Mouse (Mus musculus) liver, adult 2 months (tissue): Measurements from ENCODE around the gene Gm10643. TPM values are rescaled to one million over a fixed set of nuclear protein-coding genes. Genes with fewer than 3 reads are reported as not detected.

Experiments used
- DNase-seq: peaks from one replicate; pipeline ENCODE4 v3.0.0-alpha.2; 2011; ENCODE audit warnings: low read depth, low spot score; ENCODE audit errors: extremely low read depth
- H3K27ac ChIP-seq: fragments of 200-500 bp; replicated peaks from 2 replicates; pipeline ENCODE4 v1.5.1; 2012; ENCODE audit warnings: low read depth, mild to moderate bottlenecking, control low read depth, inconsistent platforms, low read length; ENCODE audit not compliant: insufficient read depth
- H3K27me3 ChIP-seq: fragments of 200-500 bp; 2 replicates; pipeline ENCODE4 v1.6.1; 2012; ENCODE audit warnings: mild to moderate bottlenecking, moderate library complexity, low read length, inconsistent platforms; ENCODE audit not compliant: control insufficient read depth, insufficient read depth
- H3K36me3 ChIP-seq: fragments of 200-500 bp; 2 replicates; pipeline ENCODE4 v1.6.1; 2012; ENCODE audit warnings: low read length, inconsistent platforms; ENCODE audit not compliant: control insufficient read depth, insufficient read depth
- H3K4me1 ChIP-seq: fragments of 200-500 bp; 2 replicates; pipeline ENCODE4 v1.6.1; 2011; ENCODE audit warnings: low read length; ENCODE audit not compliant: control insufficient read depth, insufficient read depth
- H3K4me3 ChIP-seq: fragments of 200-500 bp; 2 replicates; pipeline ENCODE4 v1.5.1; 2011; ENCODE audit warnings: low read depth, mild to moderate bottlenecking, control low read depth, low read length, moderate library complexity; ENCODE audit not compliant: insufficient read depth
- H3K79me2 ChIP-seq: fragments of 200-500 bp; 2 replicates; pipeline ENCODE4 v1.6.1; 2012; ENCODE audit warnings: inconsistent platforms, mild to moderate bottlenecking, low read length, moderate library complexity; ENCODE audit not compliant: control insufficient read depth, insufficient read depth
- H3K9ac ChIP-seq: fragments of 200-500 bp; 2 replicates; pipeline ENCODE4 v1.6.1; 2012; ENCODE audit warnings: low read depth, mild to moderate bottlenecking, control low read depth, inconsistent platforms, low read length
- CTCF ChIP-seq: fragments of 200-500 bp; IDR thresholded peaks from 2 replicates; pipeline ENCODE4 v1.5.1; 2011; ENCODE audit warnings: low read depth, low read length, control low read depth
- POLR2A ChIP-seq: fragments of 200-500 bp; IDR thresholded peaks from 2 replicates; pipeline ENCODE4 v1.6.1; 2011; ENCODE audit warnings: low read length, control low read depth; ENCODE audit not compliant: insufficient read depth; ENCODE audit errors: extremely low read depth
- WGBS: fragments of 180-500 bp; shearing (Covaris S2); methylation state at CpG from one replicate; pipeline ENCODE4 v1.1.7; 2018; 5-methylcytosine and 5-hydroxymethylcytosine counted together
- polyA plus RNA-seq: library from polyadenylated mRNA; depleted of rRNA; stranded (reverse); fragments of >200 nt; gene quantifications from 2 replicates; pipeline ENCODE4 v1.2.3, GENCODE M21; 2012
- total RNA-seq: library from RNA; depleted of rRNA; stranded (reverse); fragments of >200 nt; gene quantifications from 2 replicates; pipeline ENCODE4 v1.2.3, GENCODE M21; 2014

Gm10643 gene
- total and polyA plus RNA-seq, 2 experiments: 0.65 TPM; not detected in 1

GRCm38 (mm10) chr8:84057827-84058226 is 7.1 kb downstream of the Gm10643 start:
- WGBS: 96% methylated on average over 1 of the region's 1 CpGs
- no peak overlapping the region for H3K27ac ChIP-seq
- H3K9ac ChIP-seq: no peak overlapping the region
- no peaks in the 10 kb centered on the region for H3K79me2 ChIP-seq
- no peak for DNase-seq
- no peaks in the 10 kb centered on the region; the same call in 1 of the 2 replicates for H3K27me3 ChIP-seq
- no peaks in the 10 kb centered on the region for H3K36me3 ChIP-seq
- no peaks in the 10 kb centered on the region for H3K4me1 ChIP-seq
- no peak overlapping the region for H3K4me3 ChIP-seq
- TF ChIP-seq POLR2A (no peak), CTCF (no peak)

GRCm38 (mm10) chr8:84053229-84053628 is 11.7 kb downstream of the Gm10643 start:
- 93% methylated on average over 5 of the region's 5 CpGs for WGBS
- Histone ChIP-seq H3K27me3 (no peaks in the 10 kb centered on the region; the same call in 1 of the 2 replicates), H3K79me2 (no peaks in the 10 kb centered on the region), H3K27ac (no peak overlapping the region), H3K4me3 (no peak overlapping the region), H3K4me1 (no peaks in the 10 kb centered on the region), H3K9ac (no peak overlapping the region), H3K36me3 (no peaks in the 10 kb centered on the region)
- DNase-seq: no peak
- TF ChIP-seq CTCF (no peak), POLR2A (no peak)

DNA sequence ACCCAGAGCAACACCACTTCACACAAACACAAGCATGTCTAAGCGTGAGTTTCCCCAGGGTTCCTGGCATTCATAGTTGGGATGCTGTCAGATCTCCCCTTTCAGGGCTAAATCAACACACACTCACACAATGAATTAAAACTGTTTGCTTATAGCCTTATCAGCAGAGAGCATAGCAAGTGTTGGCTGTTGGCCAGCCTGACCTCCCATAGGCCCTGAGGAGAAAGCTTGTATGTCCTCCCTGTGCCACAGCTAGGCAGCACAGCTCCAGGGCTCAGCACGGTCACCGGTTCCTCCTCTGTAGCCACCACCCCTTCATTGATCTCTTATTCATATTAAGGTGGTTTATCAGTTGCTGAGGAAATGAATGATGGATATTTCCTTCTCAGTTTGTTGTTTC is 12.2 kb downstream of the Gm10643 start:
- no peak overlapping the region for H3K4me3 ChIP-seq
- no peaks in the 10 kb centered on the region for H3K4me1 ChIP-seq
- H3K36me3 ChIP-seq: no peaks in the 10 kb centered on the region
- H3K27ac ChIP-seq: no peak overlapping the region
- H3K79me2 ChIP-seq: no peaks in the 10 kb centered on the region
- no peak for TF ChIP-seq POLR2A
- no peak for TF ChIP-seq CTCF
- no peak for DNase-seq
- WGBS: 24% methylated on average over 3 of the region's 3 CpGs
- H3K27me3 ChIP-seq: no peaks in the 10 kb centered on the region; the same call in 1 of the 2 replicates
- no peak overlapping the region for H3K9ac ChIP-seq

DNA sequence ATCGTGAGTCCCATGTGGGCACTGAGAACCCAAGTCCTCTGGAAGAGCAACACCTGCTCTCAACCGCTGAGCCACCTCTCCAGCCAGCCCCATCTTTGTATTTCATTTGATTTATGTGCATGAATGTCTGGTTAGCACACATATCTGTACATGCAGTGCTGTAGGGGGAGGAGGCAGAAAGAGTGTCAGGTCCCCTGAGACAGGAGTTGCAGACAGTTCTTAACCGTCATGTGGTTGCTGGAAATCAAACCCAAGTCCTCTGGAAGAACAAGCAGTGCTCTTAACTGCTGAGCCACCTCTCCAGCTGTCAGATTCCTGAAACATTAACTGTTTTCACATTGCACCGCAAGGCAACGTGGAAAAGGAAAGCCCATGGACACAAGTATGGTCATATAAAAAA is 16.8 kb downstream of the Gm10643 start:
- no peak for TF ChIP-seq POLR2A
- TF ChIP-seq CTCF: no peak
- H3K36me3 ChIP-seq: no peaks in the 10 kb centered on the region
- peaks cover 2% of the 10 kb centered on the region; the same call in 1 of the 2 replicates for H3K27me3 ChIP-seq
- no peak overlapping the region for H3K9ac ChIP-seq
- H3K79me2 ChIP-seq: no peaks in the 10 kb centered on the region
- no peak overlapping the region for H3K4me3 ChIP-seq
- no peak for DNase-seq
- WGBS: 88% methylated on average over 5 of the region's 5 CpGs
- H3K27ac ChIP-seq: no peak overlapping the region
- H3K4me1 ChIP-seq: no peaks in the 10 kb centered on the region

DNA sequence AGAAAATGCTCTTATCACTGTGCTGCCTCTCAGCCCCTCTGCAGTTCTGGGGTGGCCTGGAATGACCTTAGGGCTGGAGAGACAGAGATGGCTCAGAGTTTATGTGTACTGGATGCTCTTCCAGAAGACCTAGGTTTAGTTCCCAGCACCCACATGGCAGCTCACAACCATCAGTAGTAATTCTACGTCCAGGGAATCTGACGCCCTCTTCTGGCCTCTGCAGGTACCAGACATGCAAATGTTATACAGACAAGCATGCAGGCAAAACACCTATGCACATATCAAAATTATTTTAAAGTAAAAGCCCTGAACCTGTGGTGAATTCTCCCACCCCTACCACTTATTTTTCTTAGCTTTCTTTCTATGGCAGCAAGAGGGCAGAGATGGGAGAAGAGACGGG is 18.4 kb downstream of the Gm10643 start:
- peaks cover 6% of the 10 kb centered on the region for H3K27me3 ChIP-seq
- TF ChIP-seq CTCF (no peak), POLR2A (no peak)
- H3K36me3 ChIP-seq: no peaks in the 10 kb centered on the region
- H3K4me1 ChIP-seq: no peaks in the 10 kb centered on the region
- H3K27ac ChIP-seq: no peak overlapping the region
- WGBS: 92% methylated on average over 3 of the region's 3 CpGs
- no peak for DNase-seq
- no peak overlapping the region for H3K9ac ChIP-seq
- H3K4me3 ChIP-seq: no peak overlapping the region
- no peaks in the 10 kb centered on the region for H3K79me2 ChIP-seq

- no peaks in the 10 kb centered on the region for H3K4me1 ChIP-seq
- H3K27ac ChIP-seq: no peak within 1 kb of the TSS
- TF ChIP-seq CTCF: no peak
- no peak for TF ChIP-seq POLR2A
- no peak for DNase-seq
- peaks cover 6% of the 10 kb centered on the region for H3K27me3 ChIP-seq
- no peak within 1 kb of the TSS for H3K9ac ChIP-seq
- no peaks in the 10 kb centered on the region for H3K79me2 ChIP-seq
- H3K36me3 ChIP-seq: no peaks in the 10 kb centered on the region
- no peak within 1 kb of the TSS for H3K4me3 ChIP-seq
- WGBS: 21% methylated on average over 9 of the region's 9 CpGs
These were observed 20.0 kb downstream of the Gm10643 start, which contains the start of gene Rln3 for GRCm38 (mm10) chr8:84044900-84045299. Gene Rln3, minus strand, starts transcription at chr8:84045000.
